8 mouse cellular contexts compared by ENCODE assay signal in the genomic region with DNA sequence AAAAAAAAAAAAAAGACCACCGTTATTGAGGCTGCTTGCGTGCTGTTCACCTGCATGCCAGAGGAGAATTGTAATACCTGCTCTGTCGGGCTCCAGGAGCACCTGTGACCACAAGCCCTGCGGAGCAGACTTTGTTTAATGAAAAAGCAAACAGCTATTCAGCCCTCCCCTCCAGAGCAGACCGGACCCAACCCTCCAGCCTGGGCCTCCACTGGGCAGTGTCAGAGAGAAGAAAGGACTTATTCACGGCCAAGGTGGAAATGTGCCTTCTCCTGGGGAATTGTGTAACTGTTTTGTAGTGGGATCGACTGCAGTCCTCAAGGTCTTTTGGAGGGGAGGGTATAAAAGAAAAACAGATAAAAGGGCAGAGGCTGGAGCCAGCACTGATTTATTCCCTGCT.
DNase-seq lines count a peak whose midpoint lies in the region; ATAC-seq and TF ChIP-seq lines count a peak whose summit lies in the region.

No protein-coding gene starts in this region.

- no peaks in the 10 kb centered on the region for H3K27me3 ChIP-seq in limb, embryonic 14.5 days (ENCODE audit: control insufficient read depth, insufficient read depth, low read length)

- H3K4me3 ChIP-seq in limb, embryonic 14.5 days (replicated peaks; ENCODE audit: low read length) = no peak overlapping the region

- 8% methylated on average over 7 of the region's 7 CpGs for WGBS in limb, embryonic 14.5 days

- H3K36me3 ChIP-seq in limb, embryonic 14.5 days (ENCODE audit: control insufficient read depth, insufficient read depth, low read length) = no peaks in the 10 kb centered on the region

- no peak overlapping the region for H3K27ac ChIP-seq in limb, embryonic 14.5 days (replicated peaks; ENCODE audit: low read depth, low read length)

- peak overlapping the region; percentile 40; the same call in 1 of the 2 replicates for H3K4me2 ChIP-seq in limb, embryonic 14.5 days (replicated peaks; ENCODE audit: low read depth, low read length, severe bottlenecking)

- no peaks in the 10 kb centered on the region for H3K9me3 ChIP-seq in limb, embryonic 14.5 days (ENCODE audit: control insufficient read depth, low read length)

- no peak for TF ChIP-seq POLR2A in limb, embryonic 14.5 days (IDR thresholded peaks at IDR 0.05; ENCODE audit: borderline replicate concordance, extremely low read depth, insufficient read depth, insufficient read length)

- peaks cover 17% of the 10 kb centered on the region for H3K4me1 ChIP-seq in limb, embryonic 14.5 days (ENCODE audit: control insufficient read depth, insufficient read depth, low read length)

- 0 out of 2 replicates have a peak overlapping the region, but pooled peaks have one; percentile 5 for H3K9ac ChIP-seq in limb, embryonic 14.5 days (ENCODE audit: low read depth, low read length, severe bottlenecking)

- ATAC-seq in limb, embryonic 14.5 days (ENCODE audit: low FRiP score, low read depth) = no peak

- peak; percentile 39 for DNase-seq in ovary, postnatal 36 days (ENCODE audit: low spot score)
- DNase-seq in ovary, postnatal 14 days (ENCODE audit: low spot score) = no peak
- peak; percentile 21 for DNase-seq in forelimb bud, embryonic 11.5 days (ENCODE audit: low read depth, low spot score)
- DNase-seq in limb, embryonic 14.5 days (ENCODE audit: low spot score) = no peak
- DNase-seq in neural tube, embryonic 10.5 days (ENCODE audit: extremely low spot score, low spot score) = peak; percentile 36
- no peak for DNase-seq in spleen, postnatal 10 days (ENCODE audit: low spot score in 2 of 2)
- DNase-seq in cerebellum, adult 11-12 months = no peak
- no peak for DNase-seq in thymus, postnatal 10 days (ENCODE audit: low spot score in 2 of 2)

Comparison
In these comparisons a context has a peak if more than half of its experiments do, and no peak if none do; other contexts are left out.
1. DNase-seq: peak in ovary, postnatal 36 days (single experiment), forelimb bud, embryonic 11.5 days (single experiment) and neural tube, embryonic 10.5 days (single experiment); none in ovary, postnatal 14 days (single experiment), limb, embryonic 14.5 days (single experiment), spleen, postnatal 10 days (0 of 2), cerebellum, adult 11-12 months (single experiment) and thymus, postnatal 10 days (0 of 2).